Mouse (Mus musculus) layer of hippocampus, adult 2 months (tissue): ENCODE results near the gene Arhgap23. TPM values are rescaled to one million over a fixed set of nuclear protein-coding genes. Genes with fewer than 3 reads are reported as not detected.
A peak's percentile ranks its signal among the peaks of the same experiment; 100 is the strongest.

Experiments used
- DNase-seq, 2 experiments: peaks; one replicate each; pipeline ENCODE4 v3.0.0; 2022; ENCODE audit warnings: low spot score in 2 of 2
- H3K27ac ChIP-seq: fragments of 200-600 bp; 2 replicates; pipeline ENCODE4 v1.8.1; 2022
- H3K4me3 ChIP-seq: fragments of 200-600 bp; 2 replicates; pipeline ENCODE4 v1.8.1; 2022; ENCODE audit warnings: mild to moderate bottlenecking
- CTCF ChIP-seq: fragments of 200-600 bp; conservative IDR thresholded peaks from 2 replicates; pipeline ENCODE4 v1.8.1; 2022; ENCODE audit warnings: antibody characterized with exemption, mild to moderate bottlenecking, moderate library complexity
- total RNA-seq, 2 experiments: library from RNA; stranded (reverse); gene quantifications; 2 replicates each; pipeline ENCODE4 v1.2.3; 2021

Gene Arhgap23
- total RNA-seq, 2 experiments from 2014 or later, result 66.0 to 74.1 TPM

- Histone ChIP-seq H3K27ac (peak overlapping the region; percentile 57), H3K4me3 (no peak overlapping the region)
- no peak for DNase-seq
- TF ChIP-seq CTCF, result no peak; the same call in 1 of the 2 replicates
Observed at GRCm38 (mm10) chr11:97511661-97512369, 96.5 kb downstream of the Arhgap23 start.

DNA sequence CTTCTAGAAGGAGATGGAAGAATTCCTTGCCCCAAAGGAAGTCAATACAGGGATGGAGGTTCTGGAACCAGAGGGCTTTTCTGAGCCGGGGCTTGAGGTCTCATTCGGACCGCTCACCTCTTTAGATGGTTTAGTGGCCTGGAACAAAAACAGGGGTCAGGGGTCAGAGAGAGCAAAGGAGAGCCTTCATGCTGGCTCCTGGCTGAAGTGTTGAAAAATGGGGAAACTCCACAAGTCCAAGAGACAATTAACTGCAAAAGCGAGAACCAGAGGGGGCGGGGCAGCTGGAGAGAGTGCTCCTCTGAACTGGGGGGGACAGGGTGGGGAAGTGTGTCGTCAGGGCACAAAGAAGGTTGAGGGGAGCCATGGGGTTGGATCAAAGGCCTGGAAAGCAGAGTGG lies 97.2 kb downstream of the Arhgap23 start:
- H3K27ac ChIP-seq, result no peak overlapping the region
- DNase-seq, result no peak
- no peak overlapping the region for H3K4me3 ChIP-seq
- TF ChIP-seq CTCF, result no peak

GRCm38 (mm10) chr11:97513066-97513465 lies 97.7 kb downstream of the Arhgap23 start:
- no peak for DNase-seq
- no peak overlapping the region for H3K4me3 ChIP-seq
- H3K27ac ChIP-seq, result no peak overlapping the region
- no peak for TF ChIP-seq CTCF

DNA sequence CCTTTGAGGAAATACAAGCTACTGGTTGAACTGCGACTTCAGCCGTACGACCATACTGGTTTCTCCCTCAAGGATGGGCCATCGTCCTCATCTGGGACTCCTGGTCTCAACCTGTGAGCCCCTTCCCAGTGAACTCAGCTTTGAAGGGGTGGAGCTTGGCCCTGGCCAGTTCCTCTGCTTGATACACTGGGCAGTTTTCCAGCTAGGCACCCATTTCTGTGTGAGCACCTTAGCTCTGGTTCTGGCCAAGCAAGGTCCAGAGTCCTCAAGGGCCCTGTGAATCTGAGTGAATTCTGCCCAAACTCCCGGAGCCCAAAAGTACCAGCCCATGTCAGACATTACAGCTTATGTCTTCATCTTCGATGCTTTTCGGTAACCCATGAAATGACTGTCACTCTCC lies 105.2 kb downstream of the Arhgap23 start:
- H3K4me3 ChIP-seq, result no peak overlapping the region
- DNase-seq, result no peak
- no peak for TF ChIP-seq CTCF
- no peak overlapping the region for H3K27ac ChIP-seq

- no peak for TF ChIP-seq CTCF
- no peak overlapping the region for H3K27ac ChIP-seq
- DNase-seq, result no peak
- no peak overlapping the region for H3K4me3 ChIP-seq
Observed at GRCm38 (mm10) chr11:97521741-97522474, 106.6 kb downstream of the Arhgap23 start.

DNA sequence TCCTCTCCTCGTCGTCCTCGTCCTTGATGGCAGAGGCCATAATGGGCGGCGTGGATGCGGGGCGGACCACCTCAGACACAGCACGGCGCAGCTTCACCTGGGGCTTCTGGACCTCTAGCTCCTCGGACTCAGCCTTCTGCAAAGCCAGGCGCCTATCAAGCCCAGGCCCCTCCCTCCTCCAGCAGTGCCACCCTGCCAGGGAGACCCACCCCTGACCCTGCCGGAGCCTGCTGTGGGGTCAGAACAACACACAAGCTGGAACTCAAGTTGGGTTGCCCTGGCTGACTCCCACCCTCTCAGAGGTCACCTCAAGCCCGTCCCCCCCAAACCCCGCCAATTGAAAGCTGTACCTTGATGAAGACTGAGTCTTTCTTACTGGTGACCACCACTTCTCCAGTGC lies 107.8 kb downstream of the Arhgap23 start:
- H3K4me3 ChIP-seq, result no peak overlapping the region
- no peak for TF ChIP-seq CTCF
- DNase-seq, result no peak
- no peak overlapping the region for H3K27ac ChIP-seq

- Histone ChIP-seq H3K27ac (peak overlapping the region; percentile 32; the same call in 1 of the 2 replicates), H3K4me3 (no peak overlapping the region)
- no peak for DNase-seq
- no peak for TF ChIP-seq CTCF
Observed at GRCm38 (mm10) chr11:97523827-97524261, 108.5 kb downstream of the Arhgap23 start.

DNA sequence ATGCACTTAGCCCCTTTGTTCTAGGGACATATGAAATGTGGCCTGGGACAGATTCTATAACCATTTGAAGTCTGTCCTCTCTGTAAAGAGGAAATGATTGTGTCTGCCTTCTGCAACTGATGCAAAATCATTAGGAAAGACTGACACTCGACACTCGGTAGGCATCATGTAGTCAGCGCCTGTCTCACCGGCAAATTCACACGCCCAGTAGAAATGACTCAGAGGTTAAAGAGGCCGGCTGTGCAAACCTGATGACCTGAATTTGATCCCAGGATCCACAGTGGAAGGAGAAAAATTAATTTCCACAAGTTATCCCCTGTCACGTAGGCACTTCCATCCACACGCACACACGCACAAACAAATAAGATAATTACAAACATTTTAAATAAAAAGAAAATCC lies 109.0 kb downstream of the Arhgap23 start:
- DNase-seq, result no peak
- H3K27ac ChIP-seq, result peak overlapping the region; percentile 32; the same call in 1 of the 2 replicates
- no peak overlapping the region for H3K4me3 ChIP-seq
- no peak for TF ChIP-seq CTCF

DNA sequence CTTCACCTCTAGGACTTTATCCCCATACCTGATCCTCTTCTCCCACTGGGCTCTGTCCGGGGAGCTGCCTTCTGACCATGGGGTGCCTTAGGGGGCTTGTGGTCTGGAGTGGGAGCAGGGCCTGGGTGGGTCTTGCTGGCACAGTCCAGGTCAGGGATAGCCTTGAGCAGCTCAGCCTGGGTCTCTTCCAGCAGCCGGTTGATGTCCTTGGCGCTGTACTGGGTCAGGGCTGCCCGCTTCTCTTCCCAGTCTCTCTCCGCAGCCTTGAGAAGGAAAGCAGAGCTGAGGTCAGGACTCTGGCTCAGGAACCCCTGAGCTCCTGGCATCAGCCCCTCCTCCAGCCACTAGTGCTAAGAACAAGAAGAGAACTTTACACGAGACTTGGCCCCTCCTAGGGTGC lies 110.0 kb downstream of the Arhgap23 start:
- no peak for TF ChIP-seq CTCF
- no peak for DNase-seq
- H3K27ac ChIP-seq, result peak overlapping the region; percentile 11; the same call in 1 of the 2 replicates
- no peak overlapping the region for H3K4me3 ChIP-seq

DNA sequence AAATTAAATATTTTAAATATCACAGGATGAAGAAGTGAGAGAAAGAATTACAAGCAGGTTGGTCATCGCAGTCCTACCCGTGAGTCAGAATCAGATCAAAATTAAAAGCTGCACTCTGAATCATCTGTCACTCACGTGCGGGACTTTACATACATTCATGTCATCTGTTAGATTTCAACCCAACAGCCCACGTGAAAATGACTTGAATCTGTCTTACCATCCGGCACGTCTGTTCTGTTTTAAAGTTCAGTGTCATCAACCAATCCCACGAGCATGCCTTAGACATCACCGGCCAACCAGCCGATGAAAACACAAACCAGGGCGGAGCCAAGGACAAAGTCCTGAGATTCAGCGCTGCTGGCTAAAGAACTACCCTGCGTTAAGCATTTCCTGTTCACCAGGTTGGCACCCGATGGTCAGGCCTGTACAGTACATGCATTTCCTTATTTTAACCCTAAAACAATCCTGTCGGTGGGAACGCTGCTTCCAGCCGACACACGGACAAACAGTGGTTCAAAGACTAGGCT lies 113.0 kb downstream of the Arhgap23 start:
- H3K27ac ChIP-seq, result no peak overlapping the region; the same call in 1 of the 2 replicates
- DNase-seq, result no peak
- no peak for TF ChIP-seq CTCF
- no peak overlapping the region for H3K4me3 ChIP-seq

GRCm38 (mm10) chr11:97530069-97530468 lies 114.7 kb downstream of the Arhgap23 start:
- no peak for DNase-seq
- Histone ChIP-seq H3K4me3 (no peak overlapping the region), H3K27ac (no peak overlapping the region; the same call in 1 of the 2 replicates)
- no peak for TF ChIP-seq CTCF

GRCm38 (mm10) chr11:97530961-97531360 lies 115.6 kb downstream of the Arhgap23 start:
- H3K4me3 ChIP-seq, result no peak overlapping the region
- H3K27ac ChIP-seq, result peak overlapping the region; percentile 69; the same call in 1 of the 2 replicates
- no peak for TF ChIP-seq CTCF
- no peak for DNase-seq

- peak; percentile 90 to 95 for DNase-seq
- peak; percentile 95 for TF ChIP-seq CTCF
- peak overlapping the region; percentile 69 for H3K27ac ChIP-seq
- peak overlapping the region; percentile 48 for H3K4me3 ChIP-seq
Observed at GRCm38 (mm10) chr11:97531381-97532260, 116.3 kb downstream of the Arhgap23 start.
